Mouse (Mus musculus) yolk sac, embryonic 10.5 days (tissue): ENCODE data around the gene Gins2.

Experiments
- DNase-seq: peaks from one replicate; pipeline ENCODE4 v3.0.0-alpha.2; 2017; ENCODE audit warnings: low spot score

Gins2 gene

GRCm38 (mm10) chr8:120563851-120564837, 25.0 kb downstream of the Gins2 start:
- DNase-seq: peak; percentile 56

- no peak for DNase-seq
These were observed 25.8 kb downstream of the Gins2 start for GRCm38 (mm10) chr8:120563348-120563724.

GRCm38 (mm10) chr8:120562680-120563347, 26.3 kb downstream of the Gins2 start:
- DNase-seq: no peak

GRCm38 (mm10) chr8:120561539-120562435, 27.3 kb downstream of the Gins2 start:
- no peak for DNase-seq

- no peak for DNase-seq
These were observed 28.6 kb downstream of the Gins2 start for GRCm38 (mm10) chr8:120560535-120560934.

- DNase-seq: no peak
These were observed 29.4 kb downstream of the Gins2 start for GRCm38 (mm10) chr8:120559654-120560053.

- DNase-seq: no peak
These were observed 30.9 kb downstream of the Gins2 start for GRCm38 (mm10) chr8:120558162-120558561.

- DNase-seq: no peak
These were observed 31.7 kb downstream of the Gins2 start for GRCm38 (mm10) chr8:120557170-120557965.

- no peak for DNase-seq
These were observed 32.8 kb downstream of the Gins2 start for GRCm38 (mm10) chr8:120556198-120556892.

- DNase-seq: no peak
These were observed 34.6 kb downstream of the Gins2 start for GRCm38 (mm10) chr8:120554466-120555039.

- no peak for DNase-seq
These were observed 35.5 kb downstream of the Gins2 start for GRCm38 (mm10) chr8:120553441-120554123.

GRCm38 (mm10) chr8:120552509-120552908, 36.6 kb downstream of the Gins2 start:
- no peak for DNase-seq

GRCm38 (mm10) chr8:120551677-120551980, 37.5 kb downstream of the Gins2 start:
- DNase-seq: no peak

GRCm38 (mm10) chr8:120550937-120551676, 38.0 kb downstream of the Gins2 start:
- no peak for DNase-seq

GRCm38 (mm10) chr8:120550430-120550829, 38.7 kb downstream of the Gins2 start:
- no peak for DNase-seq

- DNase-seq: no peak
These were observed 39.2 kb downstream of the Gins2 start for GRCm38 (mm10) chr8:120549922-120550321.

- DNase-seq: no peak
These were observed 39.7 kb downstream of the Gins2 start for GRCm38 (mm10) chr8:120549321-120549921.

- no peak for DNase-seq
These were observed 40.8 kb downstream of the Gins2 start for GRCm38 (mm10) chr8:120548313-120548761.

- DNase-seq: no peak
These were observed 41.5 kb downstream of the Gins2 start for GRCm38 (mm10) chr8:120547562-120547961.
